Mouse (Mus musculus) cerebellum, adult (tissue): Measurements from ENCODE around the gene Nrip1.

Experiments used
- ATAC-seq: cut with Nextera tagmentation; 2 replicates; pipeline ENCODE4 v1.9.2; 2017; ENCODE audit warnings: mild to moderate bottlenecking, moderate library complexity, mixed read lengths; ENCODE audit not compliant: insufficient number of reproducible peaks, low FRiP score, low TSS enrichment

The Nrip1 gene

DNA sequence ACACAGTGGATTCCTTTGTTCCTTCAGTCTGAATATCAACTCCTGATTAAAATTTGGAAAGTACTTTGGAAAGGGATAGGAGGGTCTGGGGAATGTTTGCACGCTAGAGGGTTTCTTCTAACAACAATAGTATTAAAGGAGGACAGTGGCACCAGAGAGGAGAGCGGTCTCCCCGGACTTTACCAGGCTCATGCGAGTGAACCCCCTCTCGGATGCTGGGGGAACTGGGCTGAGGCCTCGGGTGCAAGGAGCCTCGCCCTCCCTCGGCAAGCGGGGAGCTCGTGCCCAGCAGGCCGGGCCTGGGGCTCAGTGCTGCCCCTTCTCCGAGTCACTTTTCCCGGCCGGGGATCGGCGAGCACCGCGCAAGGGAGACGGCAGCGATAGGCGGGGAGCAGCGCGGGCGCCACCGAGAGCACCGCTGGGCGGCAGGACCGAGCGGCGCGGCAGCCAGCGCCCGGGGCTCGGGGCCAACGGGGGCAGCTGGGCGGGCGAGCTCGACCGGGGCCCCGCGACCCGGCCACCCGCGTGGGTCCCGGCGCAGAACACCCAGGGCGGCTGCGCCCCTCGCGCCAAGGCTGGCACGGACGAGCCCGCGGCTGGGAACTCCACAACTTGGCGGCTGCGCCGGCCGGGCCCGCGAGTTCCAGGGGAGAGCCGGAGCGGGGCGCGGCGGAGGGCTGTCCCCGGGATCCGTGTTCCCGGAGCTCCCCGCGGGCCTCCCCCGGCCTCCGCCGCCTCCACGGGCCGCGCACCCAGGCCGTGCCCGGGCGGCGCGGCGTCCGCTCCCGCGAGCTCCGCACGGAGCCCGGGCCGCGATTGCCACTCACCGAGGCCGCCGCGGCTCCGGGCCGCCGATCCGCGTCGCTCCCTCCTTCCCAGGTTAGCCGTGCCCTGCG, 1.3 kb downstream of the Nrip1 start:
- ATAC-seq, result peak; percentile 23

DNA sequence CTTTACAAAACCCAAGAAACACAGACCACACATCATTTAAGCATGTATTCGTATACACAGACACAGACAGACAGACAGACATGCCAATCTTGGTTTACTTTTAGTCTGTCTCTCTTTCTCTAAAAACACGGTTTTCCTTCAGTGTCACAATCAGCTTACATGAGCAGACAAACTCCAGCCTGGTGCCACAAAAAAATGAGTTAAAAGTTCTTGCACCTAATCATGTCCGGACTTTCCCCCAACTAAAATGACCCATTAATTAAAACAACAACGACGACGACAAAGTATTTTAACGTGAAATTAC, 2.1 kb downstream of the Nrip1 start:
- ATAC-seq, result no peak

- no peak for ATAC-seq
Observed at GRCm38 (mm10) chr16:76370716-76371613, 2.7 kb downstream of the Nrip1 start.

- ATAC-seq, result peak; percentile 54
Observed at GRCm38 (mm10) chr16:76370041-76370715, 3.4 kb downstream of the Nrip1 start.

DNA sequence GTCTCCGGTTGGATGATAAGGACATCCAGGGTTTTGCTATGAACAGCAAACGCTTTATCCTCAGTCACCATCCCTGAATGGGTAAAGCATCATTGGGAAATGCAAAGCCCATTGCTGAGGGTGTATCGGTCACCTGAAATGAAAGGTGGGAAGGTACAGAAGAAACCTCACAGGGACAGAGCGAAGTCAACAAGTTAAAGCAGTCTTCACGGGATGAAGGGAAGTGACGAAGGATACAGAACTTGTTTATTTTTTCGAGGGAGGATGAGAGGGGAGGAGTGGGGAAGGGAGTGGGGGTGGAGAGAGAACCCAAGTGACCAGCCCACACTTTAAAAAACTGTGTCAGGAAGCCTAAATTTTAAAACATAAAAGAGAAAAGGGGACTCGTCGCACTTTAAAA, 4.4 kb downstream of the Nrip1 start:
- no peak for ATAC-seq

- ATAC-seq, result no peak
Observed at GRCm38 (mm10) chr16:76367261-76367908, 6.2 kb downstream of the Nrip1 start.

DNA sequence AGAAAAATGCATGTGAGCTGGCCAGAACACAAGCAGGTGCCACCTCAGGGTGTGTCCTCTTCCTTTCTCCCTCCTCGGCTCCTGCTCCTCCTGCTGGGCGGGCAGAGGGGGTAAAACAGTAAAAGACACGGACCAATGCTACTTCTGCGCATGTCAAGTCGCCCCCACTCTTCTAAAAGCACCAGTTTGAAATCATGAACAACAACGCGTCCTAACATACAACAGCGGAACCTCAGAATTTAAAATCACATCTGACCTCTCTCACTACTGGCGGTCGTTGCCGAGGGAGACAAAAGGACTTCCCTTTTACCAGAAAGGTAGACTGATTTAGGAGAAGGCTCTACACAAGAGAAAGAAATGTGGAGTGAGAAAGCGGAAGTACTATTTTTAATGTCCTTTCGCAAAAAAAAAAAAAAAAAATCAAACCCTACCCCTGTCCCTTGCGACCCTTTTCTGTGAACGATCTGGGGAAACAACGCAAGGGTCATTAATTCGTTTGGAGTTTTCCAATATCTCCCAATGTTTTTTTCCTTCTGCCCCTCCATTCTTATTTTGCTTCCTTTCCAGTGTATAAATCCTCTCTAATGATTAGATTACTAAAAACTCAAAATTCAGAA, 7.7 kb downstream of the Nrip1 start:
- no peak for ATAC-seq

DNA sequence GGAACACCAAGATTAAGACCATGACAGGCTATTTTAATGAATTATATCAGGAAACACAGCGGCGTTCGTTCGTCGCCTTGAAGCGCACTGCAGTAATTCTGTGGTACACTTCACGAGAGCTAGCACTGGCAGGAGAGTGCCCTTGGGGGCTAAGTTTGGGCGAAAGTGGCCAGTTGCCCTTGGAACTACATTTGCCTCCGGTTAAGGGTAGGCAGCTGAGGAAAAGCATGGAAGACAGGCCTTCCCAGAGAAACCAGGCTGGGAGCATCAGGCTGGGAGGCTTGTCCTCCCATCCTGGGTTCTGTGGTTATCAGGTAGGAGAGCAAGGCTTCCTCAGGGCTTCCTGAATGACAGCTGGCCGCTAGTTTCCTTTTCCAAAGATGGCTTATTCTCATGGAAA, 8.4 kb downstream of the Nrip1 start:
- ATAC-seq, result no peak

- no peak for ATAC-seq
Observed at GRCm38 (mm10) chr16:76363641-76364040, 10.0 kb downstream of the Nrip1 start.

- ATAC-seq, result no peak
Observed at GRCm38 (mm10) chr16:76362982-76363381, 10.6 kb downstream of the Nrip1 start.

- no peak for ATAC-seq
Observed at GRCm38 (mm10) chr16:76360441-76360840, 13.2 kb downstream of the Nrip1 start.

- ATAC-seq, result no peak
Observed at GRCm38 (mm10) chr16:76358757-76359156, 14.9 kb downstream of the Nrip1 start.

DNA sequence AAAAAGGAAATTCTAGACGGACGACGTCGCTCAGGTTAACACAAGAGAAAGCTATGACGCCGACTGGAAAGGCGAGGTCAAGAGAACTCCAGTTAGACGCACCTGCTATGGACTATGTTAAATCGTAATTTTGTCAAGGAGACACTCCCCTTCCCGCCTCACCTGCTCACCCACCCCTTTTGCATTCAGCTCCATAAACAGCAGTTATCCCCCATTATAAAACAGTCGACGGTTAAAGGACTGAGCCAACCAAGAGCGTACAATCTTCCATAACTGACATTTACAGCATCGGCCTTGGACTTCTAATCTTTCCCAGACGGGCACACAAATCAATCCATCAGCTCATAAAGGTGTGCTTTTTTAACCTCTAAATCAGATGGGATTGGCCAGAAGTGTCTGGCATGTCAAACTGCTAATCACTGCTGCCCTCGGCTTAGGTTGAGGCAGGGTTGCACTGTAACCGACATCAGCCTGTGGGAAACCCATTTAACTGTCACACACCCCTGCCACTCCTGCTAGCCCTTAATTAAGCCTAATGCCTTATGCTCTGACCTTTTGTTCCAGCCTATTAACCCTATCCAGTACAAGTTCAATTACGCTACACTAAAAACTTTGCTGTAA, 15.4 kb downstream of the Nrip1 start:
- no peak for ATAC-seq

DNA sequence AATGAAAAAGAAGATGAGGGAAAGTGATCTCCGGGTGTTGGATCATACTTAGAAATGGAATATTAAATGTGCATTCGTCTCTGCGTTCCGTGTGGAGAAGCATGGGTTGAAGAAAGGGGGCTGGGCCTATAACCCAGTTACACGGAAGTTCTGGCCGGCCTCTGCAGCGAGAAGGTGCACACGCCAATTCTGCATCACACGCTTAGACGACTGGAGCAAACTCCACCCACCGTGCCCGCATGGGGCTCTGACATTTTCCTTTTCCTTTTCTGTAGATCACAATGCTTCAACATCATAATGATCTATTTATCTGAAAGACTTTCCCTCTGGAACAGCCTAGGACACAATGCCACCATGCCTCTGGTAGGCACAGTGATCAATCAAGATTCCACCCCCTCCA, 16.5 kb downstream of the Nrip1 start:
- no peak for ATAC-seq

GRCm38 (mm10) chr16:76355947-76356550, 17.6 kb downstream of the Nrip1 start:
- no peak for ATAC-seq

GRCm38 (mm10) chr16:76355267-76355666, 18.4 kb downstream of the Nrip1 start:
- no peak for ATAC-seq

GRCm38 (mm10) chr16:76354841-76355240, 18.8 kb downstream of the Nrip1 start:
- ATAC-seq, result no peak

DNA sequence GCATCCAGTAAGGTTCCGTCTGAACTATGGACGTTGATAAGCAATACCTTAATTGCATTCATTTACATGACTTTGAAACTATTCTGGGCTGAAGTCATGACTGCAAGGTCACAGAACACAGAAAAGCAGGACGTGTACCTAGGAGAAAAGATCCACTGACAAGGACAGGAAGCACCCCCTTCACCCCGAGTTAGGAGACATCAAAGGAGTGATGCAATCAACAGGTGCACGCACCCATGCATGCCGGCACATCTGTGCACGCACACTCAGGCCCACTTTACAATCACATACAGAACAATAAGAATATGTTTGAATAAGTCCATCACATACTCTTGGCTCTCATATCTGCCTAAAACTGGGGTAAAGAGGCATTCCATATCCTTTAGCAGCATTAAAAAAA, 19.3 kb downstream of the Nrip1 start:
- no peak for ATAC-seq

DNA sequence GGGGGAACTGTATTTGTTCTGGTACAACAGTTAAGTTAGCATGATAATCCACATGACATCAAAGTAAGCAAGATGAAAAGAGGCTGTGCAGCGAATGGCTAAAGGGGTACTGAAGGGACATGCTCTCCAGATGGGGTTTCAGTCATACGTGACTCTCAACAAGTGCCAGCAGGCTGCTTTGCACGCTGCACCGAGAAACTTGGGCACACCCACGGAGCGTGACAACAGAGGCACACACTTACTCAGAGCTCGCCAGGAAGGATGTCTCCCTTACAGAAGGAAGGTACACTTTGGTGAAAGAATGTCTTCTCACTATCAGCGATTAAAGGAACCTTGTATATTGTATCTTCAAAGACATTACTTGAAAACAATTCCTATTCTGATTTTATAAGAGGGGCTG, 22.7 kb downstream of the Nrip1 start:
- no peak for ATAC-seq
